In the genomic region with DNA sequence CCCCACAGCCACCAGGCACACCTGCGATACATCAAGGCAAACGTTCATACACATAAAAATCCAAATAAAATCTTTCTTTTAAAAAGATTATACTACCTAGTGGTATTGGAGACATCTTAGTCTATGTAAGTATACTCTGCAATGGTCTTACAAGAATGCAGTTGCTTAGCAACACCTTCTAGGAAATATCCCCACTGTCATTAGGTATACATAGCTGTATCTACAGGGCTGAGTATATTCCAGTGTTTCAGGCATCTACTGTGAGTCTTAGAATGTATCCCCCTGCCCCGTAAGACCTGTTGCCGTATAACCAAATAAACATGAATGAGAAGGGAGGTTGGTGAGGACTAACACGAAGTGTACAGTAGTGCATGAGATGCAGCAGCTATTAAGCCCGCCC, we compare ENCODE assay signal across 18 mouse cellular contexts.
"Had no signal": no experiment of that assay in that cellular context is flagged by ENCODE, and none has a peak within 500 bp of the region (broad histone marks: within the 10 kb centered on the region; RNA-seq: fewer than 3 reads in every experiment).

No protein-coding gene starts in this region.

- H3K4me3 ChIP-seq: liver, embryonic 12.5 days; midbrain, embryonic 12.5 days; myocyte; neural tube, embryonic 13.5 days; neural tube, embryonic 15.5 days had no signal

- H3K9me3 ChIP-seq: liver, embryonic 12.5 days; midbrain, embryonic 12.5 days; neural tube, embryonic 13.5 days; neural tube, embryonic 15.5 days had no signal

- H3K4me1 ChIP-seq: liver, embryonic 12.5 days had no signal

- H3K27ac ChIP-seq: liver, embryonic 12.5 days; liver, embryonic 14.5 days; midbrain, embryonic 12.5 days; neural tube, embryonic 13.5 days; neural tube, embryonic 15.5 days had no signal

- H3K36me3 ChIP-seq: liver, embryonic 12.5 days; midbrain, embryonic 12.5 days; neural tube, embryonic 13.5 days; neural tube, embryonic 15.5 days had no signal

- H3K4me2 ChIP-seq: liver, embryonic 12.5 days; lung, embryonic 14.5 days; midbrain, embryonic 12.5 days; neural tube, embryonic 13.5 days; neural tube, embryonic 15.5 days had no signal

- H3K9ac ChIP-seq: liver, embryonic 12.5 days; liver, embryonic 14.5 days; lung, embryonic 14.5 days; midbrain, embryonic 12.5 days; neural tube, embryonic 13.5 days; neural tube, embryonic 15.5 days had no signal

- ATAC-seq: liver, embryonic 12.5 days had no signal

- DNase-seq: lung, adult 18-20 months; lung, embryonic 14.5 days; lung, postnatal 10 days; lung, postnatal 4 days; retina, postnatal 1 day; right cerebral cortex, adult 18-20 months; right cerebral cortex, postnatal 25 days; right cerebral cortex, postnatal 4 days; spleen, adult 18-20 months; thymus, adult 18-20 months; thymus, postnatal 14 days; thymus, postnatal 36 days had no signal

- H3K27me3 ChIP-seq: liver, embryonic 12.5 days; neural tube, embryonic 13.5 days; neural tube, embryonic 15.5 days had no signal
